Mouse (Mus musculus): ENCODE data around the gene Hexb. TPM values are rescaled to one million over a fixed set of nuclear protein-coding genes. Genes with fewer than 3 reads are reported as not detected.

Hexb gene
- total RNA-seq, 4 experiments from 2014 or later = 34.1 to 72.0 (median 50.7) TPM

DNA sequence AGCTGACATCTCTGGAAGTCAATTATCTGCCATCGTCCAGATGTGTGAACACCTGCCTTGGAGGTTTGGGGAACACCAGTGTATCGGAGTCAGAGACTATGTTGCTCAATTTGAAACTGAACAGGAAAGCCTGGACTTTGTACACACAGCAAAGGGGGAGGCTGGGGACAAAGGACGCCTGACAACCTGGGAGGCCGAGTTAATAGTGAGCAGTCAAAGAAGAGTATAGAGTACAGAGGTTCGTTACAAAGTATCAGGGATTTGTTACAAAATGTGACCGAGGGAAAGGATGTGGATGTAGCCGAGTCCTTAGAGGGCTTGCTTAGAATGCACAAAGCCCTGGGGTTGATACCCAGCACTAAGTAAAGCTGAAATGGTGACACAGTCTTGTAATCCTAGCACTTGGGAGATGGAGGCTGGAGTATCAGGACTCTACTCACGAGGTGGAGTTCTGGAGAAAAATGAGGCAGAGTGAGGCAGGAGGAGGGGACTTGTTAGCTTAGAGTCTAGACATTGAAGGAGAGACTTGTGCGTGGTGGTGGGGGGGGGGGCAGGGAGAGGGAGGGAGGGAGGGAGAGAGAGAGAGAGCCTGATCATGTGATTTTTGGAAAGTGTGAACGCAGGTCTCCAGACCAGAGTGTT lies 26.3 kb upstream of the Hexb start:
- DNase-seq = no peak

GRCm38 (mm10) chr13:97223856-97224255 lies 25.7 kb upstream of the Hexb start:
- DNase-seq = no peak

DNA sequence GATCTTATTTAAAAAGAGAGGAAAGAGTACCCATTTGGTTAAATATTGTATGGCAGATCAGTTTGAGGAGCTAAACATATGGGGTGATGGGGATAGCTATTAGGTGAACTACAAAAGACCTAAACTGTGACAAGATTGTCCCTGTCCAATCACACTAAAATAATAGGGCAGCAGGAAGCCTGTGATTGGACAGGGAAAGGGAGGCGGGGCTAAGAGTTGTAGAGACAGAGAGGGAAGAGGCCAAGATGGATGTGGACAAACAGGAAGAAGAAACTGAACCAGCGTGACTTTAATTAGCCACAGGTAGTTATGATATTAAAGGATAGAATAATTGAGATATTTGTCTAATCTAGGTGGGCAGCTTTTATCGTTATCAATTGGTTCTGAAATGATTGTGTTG lies 21.9 kb upstream of the Hexb start:
- DNase-seq = no peak

DNA sequence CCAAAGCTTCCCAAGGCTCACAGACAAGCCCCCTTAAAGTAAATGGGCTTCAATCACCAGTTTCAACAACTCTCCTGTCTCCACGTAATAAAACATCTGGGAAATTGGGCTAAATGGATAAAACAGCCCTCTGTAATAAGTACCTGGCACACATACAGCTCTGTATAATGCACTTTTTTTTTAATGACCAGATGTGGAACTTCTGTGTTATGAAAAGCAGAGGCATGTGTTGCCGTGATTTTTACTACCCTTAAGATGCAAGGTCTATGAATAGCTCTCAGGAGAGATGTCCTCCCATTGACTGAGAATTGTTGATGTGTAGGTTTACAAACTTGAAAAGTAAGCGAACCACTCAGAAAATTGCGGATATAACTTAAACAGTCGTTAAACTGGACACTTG lies 18.0 kb upstream of the Hexb start:
- no peak for DNase-seq

GRCm38 (mm10) chr13:97215563-97215962 lies 17.4 kb upstream of the Hexb start:
- no peak for DNase-seq

GRCm38 (mm10) chr13:97214583-97215268 lies 16.6 kb upstream of the Hexb start:
- DNase-seq = no peak

- DNase-seq = no peak
Measured at GRCm38 (mm10) chr13:97208500-97209010, 10.4 kb upstream of the Hexb start.

DNA sequence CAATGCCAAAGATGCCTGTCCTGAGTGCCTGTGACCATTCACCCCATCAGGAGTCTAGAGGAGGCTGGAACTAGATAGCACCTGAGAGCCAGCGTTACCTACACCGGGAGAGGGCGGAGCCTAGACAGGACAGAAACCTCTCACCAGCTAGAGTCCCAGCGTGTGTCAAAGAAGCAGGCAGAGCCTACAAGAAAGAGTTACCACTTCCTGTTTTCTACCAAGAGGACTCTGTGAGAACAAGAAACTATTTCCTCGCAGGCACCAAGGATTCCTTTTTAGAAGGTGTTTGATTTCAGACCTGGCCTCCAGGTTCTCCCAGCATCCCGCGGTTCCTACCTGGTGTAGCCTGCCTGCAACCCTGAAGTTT lies 9.9 kb upstream of the Hexb start:
- no peak for DNase-seq

GRCm38 (mm10) chr13:97207472-97208111 lies 9.4 kb upstream of the Hexb start:
- DNase-seq = no peak

DNA sequence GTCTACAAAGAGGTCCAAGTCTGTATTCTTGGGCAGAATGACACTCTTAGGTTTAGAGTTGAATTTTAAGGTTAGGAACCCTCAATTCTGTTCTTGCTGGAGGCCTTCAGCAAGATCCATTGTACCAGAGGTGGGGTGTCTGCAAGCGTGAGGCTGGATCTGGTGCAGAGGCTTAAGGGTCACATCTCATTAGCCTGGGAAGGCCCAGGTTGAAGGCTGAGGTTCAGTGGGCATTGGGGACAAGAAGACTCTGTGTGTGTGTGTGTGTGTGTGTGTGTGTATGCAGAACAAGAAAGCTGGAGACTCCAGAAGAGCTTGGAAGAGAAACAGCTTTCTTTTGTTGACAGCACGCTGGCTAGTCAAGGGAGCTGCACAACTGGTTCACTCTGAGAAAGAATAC lies 7.9 kb upstream of the Hexb start:
- DNase-seq = no peak

DNA sequence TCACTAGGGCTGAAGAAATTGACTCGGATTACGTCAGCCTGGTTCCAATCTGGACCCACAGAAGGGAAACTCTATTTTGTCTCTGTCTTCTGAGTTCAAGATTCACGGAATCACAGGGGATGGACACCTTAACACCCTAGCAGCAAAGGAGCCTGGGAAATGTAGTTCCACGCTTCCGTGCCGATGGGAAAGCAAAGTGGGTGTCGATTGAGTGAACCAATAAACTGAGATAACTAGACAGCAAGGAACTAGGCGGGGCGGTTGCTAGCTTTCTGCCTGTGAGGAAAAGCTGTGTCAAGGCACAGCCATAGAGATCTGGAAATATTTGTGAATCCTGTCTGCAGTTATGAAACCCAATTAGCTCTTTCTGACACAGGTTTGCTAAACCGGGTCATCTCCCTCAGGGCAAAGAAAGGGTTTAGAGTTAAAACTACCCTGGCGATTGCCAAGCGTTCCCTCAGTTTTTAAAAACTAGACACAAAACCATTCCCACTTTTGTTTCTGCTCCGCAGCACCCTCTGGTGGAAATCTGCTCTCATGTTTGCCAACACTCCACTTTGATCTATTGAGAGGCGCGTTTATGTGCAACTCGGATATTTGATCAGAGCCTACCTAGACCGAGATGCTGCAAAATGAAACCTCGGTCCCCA lies 7.0 kb upstream of the Hexb start:
- DNase-seq = peak; percentile 83

GRCm38 (mm10) chr13:97201896-97202295 lies 3.7 kb upstream of the Hexb start:
- DNase-seq = no peak

DNA sequence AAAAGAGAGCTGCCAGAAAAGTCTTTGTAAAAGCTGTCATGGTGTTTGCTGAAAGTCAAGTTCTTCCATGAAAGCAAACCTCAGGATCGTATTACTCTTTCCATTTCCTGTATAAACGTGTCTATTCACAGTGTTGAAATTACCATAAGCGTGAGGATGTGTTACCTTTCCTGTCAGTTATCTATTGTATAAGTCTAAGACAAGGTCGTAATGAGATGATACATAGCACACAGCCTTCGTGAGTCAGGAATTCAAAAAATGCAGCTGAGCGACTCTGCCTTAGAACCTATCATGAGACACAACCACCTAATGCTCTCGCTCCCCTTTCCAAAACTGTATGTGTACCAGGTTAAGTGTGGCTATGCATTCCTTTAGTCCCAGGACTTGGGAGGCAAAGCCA lies 2.9 kb upstream of the Hexb start:
- DNase-seq = no peak

DNA sequence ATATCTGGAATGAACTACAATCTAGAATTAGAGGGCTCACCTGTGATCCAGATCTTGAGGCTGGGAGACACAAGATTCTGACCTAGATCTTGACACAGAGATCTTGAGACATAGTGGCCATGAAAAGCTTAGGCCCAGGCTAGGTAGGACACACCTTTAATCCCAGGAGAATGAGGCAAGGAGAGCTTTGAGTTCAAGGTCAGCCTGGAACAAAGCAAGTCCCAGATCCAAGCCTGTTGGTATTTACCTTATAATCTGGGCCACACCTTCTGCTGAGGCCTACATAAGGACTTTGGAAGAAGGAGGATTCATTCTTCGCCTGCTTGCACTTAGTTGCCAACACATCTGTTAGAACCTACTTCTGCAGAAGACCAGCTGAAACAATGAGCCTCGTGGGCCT lies 966 bp upstream of the Hexb start:
- no peak for DNase-seq

- DNase-seq = no peak
Measured at GRCm38 (mm10) chr13:97196925-97197218, 1.3 kb downstream of the Hexb start.

DNA sequence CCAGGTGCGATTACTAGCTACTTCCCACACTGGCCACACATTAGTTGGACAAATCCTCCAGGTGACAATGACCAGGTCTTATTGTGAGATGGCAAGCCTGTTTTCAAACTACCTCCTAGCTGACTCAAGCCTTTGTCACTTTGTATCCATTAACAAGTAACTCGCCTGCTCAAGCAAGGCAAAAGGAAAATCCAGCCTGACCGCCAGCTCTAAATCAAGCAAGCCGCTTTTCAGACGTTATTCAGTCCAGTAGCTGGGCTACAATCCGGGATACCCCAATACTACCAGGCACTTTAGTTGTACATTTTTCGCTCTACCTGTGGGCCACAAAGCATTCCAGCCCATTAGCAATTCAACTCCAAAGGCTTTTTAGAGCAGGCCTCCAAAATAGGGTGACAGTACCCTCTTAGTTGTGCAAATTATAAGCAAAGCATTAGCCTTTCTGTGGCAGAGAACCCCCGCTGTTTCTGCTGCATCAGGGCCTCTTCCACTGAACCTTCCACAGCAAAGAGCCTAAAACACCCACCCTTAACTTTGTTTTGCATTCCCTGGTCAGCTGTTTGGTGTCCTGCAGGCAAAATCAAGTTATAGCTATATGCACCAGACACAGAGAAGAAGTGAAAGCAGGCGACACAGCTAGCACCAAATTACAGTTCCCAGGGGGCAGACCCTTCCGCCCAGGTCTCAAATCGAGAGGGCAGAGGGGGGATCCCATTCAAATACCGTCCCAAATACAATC lies 1.8 kb downstream of the Hexb start:
- DNase-seq = no peak

DNA sequence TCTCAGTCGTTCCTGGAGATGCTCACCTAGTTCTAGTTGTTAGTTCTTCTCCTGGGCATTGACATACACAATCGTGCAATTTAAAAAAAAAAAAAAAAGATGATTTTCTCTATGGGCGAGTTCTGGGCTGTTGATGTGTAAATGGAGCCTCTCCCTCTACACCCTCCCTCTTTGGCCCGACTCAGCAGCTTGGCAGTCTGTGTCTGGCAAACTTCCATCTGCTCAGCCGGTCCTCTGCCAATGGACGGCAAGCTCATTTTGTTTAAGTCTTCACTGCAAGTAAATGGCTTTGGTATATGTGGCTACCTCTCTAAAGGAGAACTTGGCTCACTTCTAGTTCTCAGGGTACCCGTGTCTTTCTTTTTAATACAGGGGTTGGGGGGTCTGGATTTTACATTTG lies 4.7 kb downstream of the Hexb start:
- peak; percentile 26 for DNase-seq

DNA sequence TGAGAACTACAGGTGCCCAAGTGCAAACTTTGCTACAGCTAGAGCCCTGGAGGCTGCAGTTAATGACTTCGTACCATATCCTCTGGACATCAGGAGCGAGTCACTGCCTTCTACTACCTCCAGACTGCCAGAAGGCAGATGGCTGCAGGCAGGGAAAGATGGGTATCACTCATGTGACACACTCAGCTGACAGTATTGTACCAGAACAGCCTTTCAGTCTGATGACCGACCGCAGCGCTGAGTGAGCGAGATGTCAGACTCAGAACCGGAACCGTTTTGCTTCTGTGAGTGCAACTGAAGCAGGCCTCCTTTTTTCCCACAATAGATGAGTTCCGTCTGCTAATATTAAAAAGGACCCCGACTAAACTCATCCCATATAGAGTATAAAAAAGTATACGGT lies 5.5 kb downstream of the Hexb start:
- no peak for DNase-seq

DNA sequence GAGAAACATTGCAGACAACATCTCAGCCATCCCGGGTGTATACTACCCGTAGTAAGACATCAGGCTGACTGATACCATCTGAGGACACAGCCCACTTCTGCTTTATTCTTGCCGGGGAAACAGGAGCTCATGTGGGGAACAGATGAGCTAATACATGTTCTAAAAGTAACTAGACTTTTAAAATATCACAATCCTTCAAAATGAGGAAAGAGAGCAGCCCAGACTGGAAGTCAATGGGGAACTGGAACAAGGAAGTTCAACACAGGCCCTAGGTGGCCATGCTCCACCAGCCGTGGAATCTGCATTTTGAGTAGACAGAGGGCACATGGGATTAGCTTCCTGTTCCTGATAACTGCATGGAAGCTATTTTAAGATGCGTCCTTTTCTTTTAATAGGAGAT lies 10.5 kb downstream of the Hexb start:
- no peak for DNase-seq

DNA sequence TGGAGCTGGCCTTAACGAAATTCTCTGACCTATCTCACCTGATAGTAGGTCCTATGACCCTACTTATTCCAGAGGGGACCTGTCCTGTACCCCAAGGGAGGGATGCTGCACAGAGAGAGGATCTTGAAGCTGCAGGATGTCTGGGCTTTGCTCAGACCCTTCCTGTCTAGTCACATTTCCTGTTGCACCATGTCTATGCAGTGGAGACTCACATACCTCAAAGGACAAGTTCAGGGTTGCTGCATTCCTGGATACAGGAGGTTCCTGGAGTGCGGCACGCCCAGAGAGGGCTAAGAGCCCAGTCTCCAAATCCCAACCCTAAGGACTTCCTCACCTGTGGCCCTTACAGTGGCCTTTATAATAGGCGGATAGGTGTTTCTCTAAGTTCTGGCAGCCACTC lies 11.8 kb downstream of the Hexb start:
- DNase-seq = no peak

DNA sequence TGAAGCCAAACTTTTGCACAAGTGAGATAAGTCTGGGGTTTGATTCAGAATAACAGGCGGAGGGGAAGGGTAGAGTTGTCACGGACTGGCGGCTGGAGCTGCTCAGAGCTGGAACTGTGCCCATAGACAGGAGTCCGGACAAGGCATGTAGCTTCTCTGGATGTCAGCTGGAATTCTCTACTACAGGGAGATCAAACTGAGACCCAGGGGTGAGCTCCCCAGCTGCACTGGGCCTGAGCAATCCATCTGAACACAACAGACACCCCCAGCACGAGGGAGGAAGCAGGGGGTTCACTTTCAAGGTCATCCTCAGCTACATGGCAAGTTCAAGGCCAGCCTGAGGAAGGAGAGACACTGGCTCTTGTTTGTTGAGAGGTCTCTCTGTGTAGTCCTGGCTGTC lies 13.5 kb downstream of the Hexb start:
- DNase-seq = no peak

DNA sequence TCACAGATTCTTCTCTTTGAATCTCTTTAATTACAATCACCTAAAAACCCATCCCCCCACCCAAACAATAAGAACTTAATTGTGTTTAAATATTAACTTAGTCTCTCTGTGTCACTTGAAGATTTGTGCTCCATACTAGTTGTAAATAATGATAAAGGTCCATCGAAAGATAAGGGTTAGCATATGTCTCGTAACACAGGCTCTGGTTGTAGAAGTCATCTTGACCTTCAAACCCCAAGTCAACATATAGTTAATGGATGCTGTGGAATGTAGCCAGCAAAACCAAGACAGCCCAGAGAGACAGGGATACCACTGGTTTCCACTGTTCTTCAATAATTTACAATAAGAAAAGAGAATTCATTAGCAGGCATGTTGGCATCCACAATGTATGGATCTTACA lies 14.0 kb downstream of the Hexb start:
- DNase-seq = no peak

GRCm38 (mm10) chr13:97182821-97183220 lies 15.3 kb downstream of the Hexb start:
- no peak for DNase-seq

All from adrenal gland, adult 8-10 months (tissue).